Mouse (Mus musculus) megakaryocyte progenitor cell, adult 5-6 weeks (primary cell): ENCODE measurements around the gene Plekha7. TPM values are rescaled to one million over a fixed set of nuclear protein-coding genes. Genes with fewer than 3 reads are reported as not detected.

ENCODE experiments used
- ATAC-seq: replicated peaks from 2 replicates; pipeline ENCODE4 v1.8.0; 2016; ENCODE audit warnings: mild to moderate bottlenecking, moderate TSS enrichment, inconsistent platforms; ENCODE audit not compliant: poor library complexity
- total RNA-seq, 2 experiments: library from RNA; stranded (forward) in 1 of 2; stranded (reverse) in 1 of 2; fragments of 157-497, 149-512 nt in 1 of 2; fragments of 200-1000 nt in 1 of 2; gene quantifications; 2 replicates each; pipeline versions ENCODE4 v1.2.3 to v1.2.4; 2015 to 2017

The Plekha7 gene
- total RNA-seq, 2 experiments from 2014 or later: 0.42 to 0.62 TPM

DNA sequence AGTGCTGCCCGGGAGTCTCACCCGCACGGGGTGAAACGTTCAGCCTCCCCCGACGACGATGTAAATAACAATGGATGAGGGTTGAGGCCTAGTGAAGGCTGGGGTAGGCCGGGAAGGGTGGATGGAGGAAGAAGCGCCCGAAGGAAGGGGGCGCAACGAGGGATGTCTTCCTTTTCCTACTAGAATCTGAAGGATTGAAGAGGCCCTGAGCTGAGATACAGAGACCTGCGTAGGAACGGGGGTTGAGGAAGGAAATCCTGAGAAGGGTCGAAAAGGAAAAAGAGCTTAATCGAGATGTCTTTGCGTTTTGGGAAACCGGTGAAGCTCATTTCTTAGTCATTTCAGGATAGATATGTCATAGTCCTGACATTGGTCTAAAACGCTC is 214.7 kb downstream of the Plekha7 start:
- ATAC-seq: peak; percentile 72

GRCm38 (mm10) chr7:116092710-116093465 is 215.3 kb downstream of the Plekha7 start:
- peak; percentile 95 for ATAC-seq

GRCm38 (mm10) chr7:116084366-116084765 is 223.8 kb downstream of the Plekha7 start, which contains the start of gene Gm4353:
Gene Gm4353, minus strand, starts transcription at chr7:116084635.
- ATAC-seq: peak; percentile 86

Other genes starting within 250 kb of the Plekha7 start
- gene Gm4353, start 223.7 kb downstream of the Plekha7 start, total RNA-seq (2015): 1.6 and 1.8 TPM in 2 replicates
- gene Gm4353, start 223.7 kb downstream of the Plekha7 start, total RNA-seq (2017): 0.83 and 2.2 TPM in 2 replicates
- gene Rps13, start 25.8 kb upstream of the Plekha7 start, total RNA-seq (2015): 1,937 and 1,943 TPM in 2 replicates
- 3,821 and 3,826 TPM in 2 replicates for gene Rps13, start 25.8 kb upstream of the Plekha7 start, total RNA-seq (2017)
- 16.9 and 18.0 TPM in 2 replicates for gene Pik3c2a, start 135.1 kb upstream of the Plekha7 start, total RNA-seq (2015)
- gene Pik3c2a, start 135.1 kb upstream of the Plekha7 start, total RNA-seq (2017): 11.4 and 16.3 TPM in 2 replicates
- 93.7 and 123 TPM in 2 replicates for gene Nucb2, start 196.0 kb upstream of the Plekha7 start, total RNA-seq (2015)
- 119 TPM in 2 replicates for gene Nucb2, start 196.0 kb upstream of the Plekha7 start, total RNA-seq (2017)